Mouse (Mus musculus): Measurements from ENCODE around the gene Tas2r126. TPM values are rescaled to one million over a fixed set of nuclear protein-coding genes. Genes with fewer than 3 reads are reported as not detected.

Tas2r126 gene
- not detected in 2 replicates for polyA plus RNA-seq (2016; fragmentation: Nextera tagmentation; extraction: Ambion mirVana)

DNA sequence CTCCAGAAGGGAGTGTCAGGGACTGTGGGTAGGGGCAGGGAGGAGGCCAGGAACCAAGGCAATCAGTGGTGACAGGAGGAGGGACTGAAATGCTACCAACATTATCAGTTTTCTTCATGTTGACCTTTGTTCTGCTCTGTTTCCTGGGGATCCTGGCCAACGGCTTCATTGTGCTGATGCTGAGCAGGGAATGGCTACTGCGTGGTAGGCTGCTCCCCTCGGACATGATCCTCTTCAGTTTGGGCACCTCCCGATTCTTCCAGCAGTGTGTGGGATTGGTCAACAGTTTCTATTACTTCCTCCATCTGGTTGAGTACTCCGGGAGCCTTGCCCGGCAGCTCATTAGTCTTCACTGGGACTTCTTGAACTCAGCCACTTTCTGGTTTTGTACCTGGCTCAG lies at the start of gene Tas2r126:
Tas2r126 (plus strand) TSS at position 90 of the 400 bp plus-strand sequence.
- H3K27ac ChIP-seq = no peak within 1 kb of the TSS
- no peaks in the 10 kb centered on the region for H3K36me3 ChIP-seq
- WGBS = 80% methylated on average over 6 of the region's 6 CpGs
- no peaks in the 10 kb centered on the region for H3K27me3 ChIP-seq
- no peak within 1 kb of the TSS for H3K4me3 ChIP-seq
- no peak for ATAC-seq (ENCODE audit: insufficient number of reproducible peaks, insufficient read depth, low FRiP score, low TSS enrichment)
- no peak within 1 kb of the TSS for H3K4me2 ChIP-seq (replicated peaks)
- no peak within 1 kb of the TSS for H3K9ac ChIP-seq
- no peaks in the 10 kb centered on the region for H3K9me3 ChIP-seq
- no peaks in the 10 kb centered on the region for H3K4me1 ChIP-seq

GRCm38 (mm10) chr6:42385635-42386034 lies 48.7 kb upstream of the Tas2r126 start:
- no peak overlapping the region for H3K27ac ChIP-seq
- whole genome bisulfite sequencing = 65% methylated on average over 4 of the region's 4 CpGs
- H3K4me3 ChIP-seq = no peak overlapping the region
- H3K9ac ChIP-seq = no peak overlapping the region
- H3K9me3 ChIP-seq = no peaks in the 10 kb centered on the region
- H3K36me3 ChIP-seq = no peaks in the 10 kb centered on the region
- 0 out of 2 replicates have a peak, but pooled peaks cover 4% of the 10 kb centered on the region for H3K4me1 ChIP-seq
- ATAC-seq (ENCODE audit: insufficient number of reproducible peaks, insufficient read depth, low FRiP score, low TSS enrichment) = no peak
- H3K27me3 ChIP-seq = no peaks in the 10 kb centered on the region
- no peak overlapping the region for H3K4me2 ChIP-seq (replicated peaks)

GRCm38 (mm10) chr6:42391796-42392330 lies 42.5 kb upstream of the Tas2r126 start:
- Histone ChIP-seq H3K9ac (no peak overlapping the region), H3K36me3 (no peaks in the 10 kb centered on the region), H3K27me3 (no peaks in the 10 kb centered on the region), H3K4me3 (no peak overlapping the region), H3K4me2 (replicated peaks) (no peak overlapping the region), H3K27ac (no peak overlapping the region), H3K4me1 (no peaks in the 10 kb centered on the region), H3K9me3 (no peaks in the 10 kb centered on the region)
- 54% methylated on average over 2 of the region's 2 CpGs for WGBS
- no peak for ATAC-seq (ENCODE audit: insufficient number of reproducible peaks, insufficient read depth, low FRiP score, low TSS enrichment)

GRCm38 (mm10) chr6:42395960-42396809 lies 38.1 kb upstream of the Tas2r126 start:
- no peak for ATAC-seq (ENCODE audit: insufficient number of reproducible peaks, insufficient read depth, low FRiP score, low TSS enrichment)
- WGBS = 77% methylated on average over 9 of the region's 9 CpGs
- no peak overlapping the region for H3K27ac ChIP-seq

GRCm38 (mm10) chr6:42397041-42397657 lies 37.2 kb upstream of the Tas2r126 start:
- H3K9ac ChIP-seq = no peak overlapping the region
- H3K9me3 ChIP-seq = no peaks in the 10 kb centered on the region
- no peaks in the 10 kb centered on the region for H3K4me1 ChIP-seq
- 74% methylated on average over 3 of the region's 3 CpGs for WGBS
- H3K36me3 ChIP-seq = no peaks in the 10 kb centered on the region
- no peak overlapping the region for H3K4me2 ChIP-seq (replicated peaks)
- H3K27me3 ChIP-seq = no peaks in the 10 kb centered on the region
- ATAC-seq (ENCODE audit: insufficient number of reproducible peaks, insufficient read depth, low FRiP score, low TSS enrichment) = no peak
- H3K4me3 ChIP-seq = no peak overlapping the region
- H3K27ac ChIP-seq = no peak overlapping the region

More at GRCm38 (mm10) chr6:42395960-42396809, 38.1 kb upstream of the Tas2r126 start:
- no peak overlapping the region for H3K4me2 ChIP-seq (replicated peaks)
- H3K4me3 ChIP-seq = no peak overlapping the region
- no peaks in the 10 kb centered on the region for H3K9me3 ChIP-seq
- H3K4me1 ChIP-seq = no peaks in the 10 kb centered on the region
- no peaks in the 10 kb centered on the region for H3K27me3 ChIP-seq
- no peaks in the 10 kb centered on the region for H3K36me3 ChIP-seq
- H3K9ac ChIP-seq = no peak overlapping the region

- WGBS = 89% methylated on average over 3 of the region's 3 CpGs
- H3K9me3 ChIP-seq = no peaks in the 10 kb centered on the region
- no peaks in the 10 kb centered on the region for H3K27me3 ChIP-seq
- H3K4me1 ChIP-seq = no peaks in the 10 kb centered on the region
- no peak overlapping the region for H3K27ac ChIP-seq
- H3K36me3 ChIP-seq = no peaks in the 10 kb centered on the region
- no peak overlapping the region for H3K4me3 ChIP-seq
- no peak overlapping the region for H3K4me2 ChIP-seq (replicated peaks)
- ATAC-seq (ENCODE audit: insufficient number of reproducible peaks, insufficient read depth, low FRiP score, low TSS enrichment) = no peak
- no peak overlapping the region for H3K9ac ChIP-seq
These were observed 36.0 kb upstream of the Tas2r126 start for GRCm38 (mm10) chr6:42398285-42398684.

DNA sequence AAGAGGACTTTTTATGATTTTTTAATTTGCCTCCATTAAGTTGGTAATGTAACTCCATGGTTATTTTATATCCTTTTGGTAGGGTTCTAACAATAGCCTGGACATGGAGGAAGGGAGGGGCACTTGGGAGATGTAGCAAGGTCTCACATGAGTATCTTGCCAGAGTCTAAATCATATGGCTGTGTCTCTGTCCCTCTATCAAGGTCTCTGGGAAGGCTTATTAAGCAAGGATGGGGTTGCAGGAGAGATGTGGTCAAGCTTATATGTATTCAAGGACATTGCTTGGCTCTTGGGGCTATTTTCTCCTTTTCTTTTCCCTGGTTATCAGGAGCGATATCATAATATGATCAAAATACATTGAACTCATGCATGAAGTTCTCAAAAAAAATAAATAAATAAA lies 35.3 kb upstream of the Tas2r126 start:
- ATAC-seq (ENCODE audit: insufficient number of reproducible peaks, insufficient read depth, low FRiP score, low TSS enrichment) = no peak
- H3K9me3 ChIP-seq = no peaks in the 10 kb centered on the region
- no peak overlapping the region for H3K9ac ChIP-seq
- no peaks in the 10 kb centered on the region for H3K4me1 ChIP-seq
- WGBS = 92% methylated on average over 1 of the region's 1 CpGs
- H3K27me3 ChIP-seq = no peaks in the 10 kb centered on the region
- no peak overlapping the region for H3K4me3 ChIP-seq
- H3K27ac ChIP-seq = no peak overlapping the region
- H3K4me2 ChIP-seq (replicated peaks) = no peak overlapping the region
- no peaks in the 10 kb centered on the region for H3K36me3 ChIP-seq

GRCm38 (mm10) chr6:42399938-42400337 lies 34.4 kb upstream of the Tas2r126 start, which contains the start of gene Tas2r143:
TSS of gene Tas2r143 (plus strand) at chr6:42400238.
- Histone ChIP-seq H3K4me2 (replicated peaks) (no peak within 1 kb of the TSS), H3K4me3 (no peak within 1 kb of the TSS), H3K9ac (no peak within 1 kb of the TSS), H3K9me3 (no peaks in the 10 kb centered on the region), H3K36me3 (no peaks in the 10 kb centered on the region), H3K4me1 (no peaks in the 10 kb centered on the region), H3K27me3 (no peaks in the 10 kb centered on the region), H3K27ac (no peak within 1 kb of the TSS)
- 89% methylated on average over 1 of the region's 1 CpGs for WGBS
- ATAC-seq (ENCODE audit: insufficient number of reproducible peaks, insufficient read depth, low FRiP score, low TSS enrichment) = no peak

GRCm38 (mm10) chr6:42405134-42405533 lies 29.2 kb upstream of the Tas2r126 start, which contains the start of gene Tas2r135:
TSS of gene Tas2r135 (plus strand) at chr6:42405434.
- Histone ChIP-seq H3K36me3 (no peaks in the 10 kb centered on the region), H3K27ac (no peak within 1 kb of the TSS), H3K9ac (no peak within 1 kb of the TSS), H3K9me3 (no peaks in the 10 kb centered on the region), H3K4me2 (replicated peaks) (no peak within 1 kb of the TSS), H3K27me3 (no peaks in the 10 kb centered on the region), H3K4me3 (no peak within 1 kb of the TSS), H3K4me1 (no peaks in the 10 kb centered on the region)
- WGBS = 85% methylated on average over 2 of the region's 2 CpGs
- ATAC-seq (ENCODE audit: insufficient number of reproducible peaks, insufficient read depth, low FRiP score, low TSS enrichment) = no peak

DNA sequence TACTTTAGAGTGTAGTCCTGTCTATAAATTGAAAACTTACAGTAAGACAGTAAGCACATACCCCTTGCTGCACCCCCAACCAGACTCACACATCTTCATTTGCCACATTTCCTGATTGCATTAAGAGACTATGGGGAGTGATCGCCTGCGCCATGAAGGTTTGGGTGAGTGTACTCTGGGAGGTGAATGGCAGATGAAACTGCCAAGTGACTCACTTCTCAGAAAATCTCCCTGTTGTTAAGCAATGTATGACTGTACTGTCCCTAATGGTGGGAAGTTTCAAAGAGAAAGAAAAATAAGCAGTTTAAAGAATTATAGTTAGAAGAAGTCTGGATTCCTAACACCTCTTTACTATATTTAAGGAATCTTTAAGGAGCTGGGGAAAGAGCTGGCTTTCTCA lies 14.9 kb upstream of the Tas2r126 start:
- no peak overlapping the region for H3K4me3 ChIP-seq
- no peak overlapping the region for H3K9ac ChIP-seq
- WGBS = 78% methylated on average over 2 of the region's 2 CpGs
- no peaks in the 10 kb centered on the region for H3K27me3 ChIP-seq
- H3K9me3 ChIP-seq = no peaks in the 10 kb centered on the region
- no peaks in the 10 kb centered on the region for H3K36me3 ChIP-seq
- H3K27ac ChIP-seq = no peak overlapping the region
- ATAC-seq (ENCODE audit: insufficient number of reproducible peaks, insufficient read depth, low FRiP score, low TSS enrichment) = no peak
- H3K4me1 ChIP-seq = no peaks in the 10 kb centered on the region
- no peak overlapping the region for H3K4me2 ChIP-seq (replicated peaks)

DNA sequence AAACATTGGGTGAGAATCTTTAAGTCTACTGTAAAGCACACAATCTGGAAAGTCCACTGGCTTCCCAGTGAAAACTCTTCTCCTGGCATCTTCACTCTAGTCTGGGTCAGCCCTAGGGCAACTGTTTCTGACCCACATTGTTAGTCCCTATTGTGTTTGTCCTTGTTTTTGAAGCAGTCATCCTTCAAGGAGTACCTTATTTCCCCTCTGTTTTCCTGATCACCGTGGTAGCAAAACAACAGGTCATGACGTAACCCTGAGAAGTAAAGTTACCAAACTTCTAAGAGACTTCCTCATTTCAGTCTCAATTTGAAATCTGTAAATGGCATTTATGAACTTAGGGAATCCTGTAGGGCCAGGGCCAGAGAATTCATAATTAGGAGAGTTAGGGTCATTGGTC lies 12.9 kb upstream of the Tas2r126 start:
- Histone ChIP-seq H3K27me3 (no peaks in the 10 kb centered on the region), H3K4me1 (no peaks in the 10 kb centered on the region), H3K9me3 (no peaks in the 10 kb centered on the region), H3K9ac (no peak overlapping the region), H3K4me2 (replicated peaks) (no peak overlapping the region), H3K36me3 (no peaks in the 10 kb centered on the region), H3K27ac (no peak overlapping the region), H3K4me3 (no peak overlapping the region)
- no peak for ATAC-seq (ENCODE audit: insufficient number of reproducible peaks, insufficient read depth, low FRiP score, low TSS enrichment)
- WGBS = 78% methylated on average over 2 of the region's 2 CpGs

DNA sequence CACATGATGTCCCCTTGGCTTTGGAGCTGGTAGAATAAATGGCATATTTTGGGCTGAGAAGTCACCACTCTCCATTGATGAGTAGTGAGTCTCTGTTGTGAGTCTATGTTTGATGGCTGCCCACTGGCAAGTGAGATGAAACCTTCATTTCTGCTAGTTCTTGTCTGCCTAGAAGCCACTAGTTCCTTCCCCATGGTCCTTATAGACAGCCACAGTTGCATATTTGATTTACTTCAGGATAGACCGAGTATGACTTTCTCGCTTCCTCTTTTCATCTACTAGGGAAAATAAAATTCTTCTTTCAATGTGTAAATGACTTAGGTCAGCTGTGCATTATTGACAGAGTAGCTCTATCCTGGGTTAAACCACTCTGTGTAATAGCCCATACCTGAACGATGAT lies 9.9 kb upstream of the Tas2r126 start:
- Histone ChIP-seq H3K9ac (no peak overlapping the region), H3K27ac (no peak overlapping the region), H3K27me3 (no peaks in the 10 kb centered on the region), H3K9me3 (no peaks in the 10 kb centered on the region), H3K4me2 (replicated peaks) (no peak overlapping the region), H3K36me3 (no peaks in the 10 kb centered on the region), H3K4me1 (no peaks in the 10 kb centered on the region), H3K4me3 (no peak overlapping the region)
- no peak for ATAC-seq (ENCODE audit: insufficient number of reproducible peaks, insufficient read depth, low FRiP score, low TSS enrichment)
- WGBS = 93% methylated on average over 3 of the region's 3 CpGs

All from embryonic facial prominence, embryonic 12.5 days (tissue).